Mouse (Mus musculus) forebrain, embryonic 14.5 days (tissue): ENCODE measurements around the gene Upk1a. TPM values are rescaled to one million over a fixed set of nuclear protein-coding genes. Genes with fewer than 3 reads are reported as not detected.

ENCODE experiments used
- ATAC-seq: fragments of 200-750 bp; cut with Nextera tagmentation; 2 replicates; pipeline ENCODE4 v1.8.0; 2017; ENCODE audit warnings: mild to moderate bottlenecking, moderate library complexity
- DNase-seq: peaks from one replicate; pipeline ENCODE4 v3.0.0-alpha.2; 2015; ENCODE audit warnings: low spot score
- H3K27ac ChIP-seq: fragments of 300-500 bp; sonication (generic); 2 replicates; pipeline ENCODE4 v1.5.1; 2014; ENCODE audit warnings: low read depth, mild to moderate bottlenecking, control low read depth, low read length, moderate library complexity
- H3K27me3 ChIP-seq: fragments of 300-500 bp; sonication (generic); replicated peaks from 2 replicates; pipeline ENCODE4 v1.6.1; 2014; ENCODE audit warnings: low read length, control low read depth, mixed read lengths; ENCODE audit not compliant: control insufficient read depth, insufficient read depth
- H3K36me3 ChIP-seq: fragments of 300-500 bp; sonication (generic); 2 replicates; pipeline ENCODE4 v1.6.1; 2014; ENCODE audit warnings: low read length, control low read depth; ENCODE audit not compliant: control insufficient read depth, insufficient read depth
- H3K4me1 ChIP-seq: fragments of 300-500 bp; sonication (generic); 2 replicates; pipeline ENCODE4 v1.6.1; 2014; ENCODE audit warnings: antibody characterized with exemption, low read length, control low read depth; ENCODE audit not compliant: control insufficient read depth, insufficient read depth
- H3K4me2 ChIP-seq: fragments of 300-500 bp; sonication (generic); 2 replicates; pipeline ENCODE4 v1.6.1; 2014; ENCODE audit warnings: mild to moderate bottlenecking, control low read depth, low read length
- H3K4me3 ChIP-seq: fragments of 300-500 bp; sonication (generic); 2 replicates; pipeline ENCODE4 v1.5.1; 2014; ENCODE audit warnings: low read depth, low read length, control low read depth
- H3K9ac ChIP-seq: fragments of 300-500 bp; sonication (generic); 2 replicates; pipeline ENCODE4 v1.6.1; 2014; ENCODE audit warnings: mild to moderate bottlenecking, low read length, control low read depth, moderate library complexity
- H3K9me3 ChIP-seq: fragments of 300-500 bp; sonication (generic); replicated peaks from 2 replicates; pipeline ENCODE4 v1.6.1; 2016; ENCODE audit warnings: low read length, control low read depth, mixed read lengths; ENCODE audit not compliant: control insufficient read depth
- WGBS: fragments of 180-500 bp; shearing (Covaris S2); extraction: QIAGEN DNeasy Blood & Tissue Kit; methylation state at CpG from one replicate; pipeline ENCODE4 v1.1.7; 2014; 5-methylcytosine and 5-hydroxymethylcytosine counted together
- polyA plus RNA-seq: library from polyadenylated mRNA; unstranded; fragments of >200 nt; fragmentation: Nextera tagmentation; extraction: Ambion mirVana; gene quantifications from 2 replicates; pipeline ENCODE4 v1.2.1, GENCODE M21; 2014

Gene Upk1a
- polyA plus RNA-seq, 1 experiment from 2014 or later: 0.20 TPM

GRCm38 (mm10) chr7:30626647-30627046 is 14.0 kb upstream of the Upk1a start:
- H3K4me1 ChIP-seq: peaks cover 5% of the 10 kb centered on the region
- H3K4me2 ChIP-seq: no peak overlapping the region
- DNase-seq: no peak
- peaks cover 7% of the 10 kb centered on the region; the same call in 1 of the 2 replicates for H3K27me3 ChIP-seq
- H3K36me3 ChIP-seq: peaks cover 27% of the 10 kb centered on the region
- no peak overlapping the region for H3K27ac ChIP-seq
- no peaks in the 10 kb centered on the region for H3K9me3 ChIP-seq
- no peak overlapping the region for H3K9ac ChIP-seq
- peak; percentile 3; the same call in 1 of the 2 replicates for ATAC-seq
- 77% methylated on average over 5 of the region's 5 CpGs for WGBS
- H3K4me3 ChIP-seq: no peak overlapping the region

GRCm38 (mm10) chr7:30625530-30626384 is 13.1 kb upstream of the Upk1a start, which contains the start of gene Cox6b1:
Gene Cox6b1, minus strand, starts transcription at chr7:30626151.
- Histone ChIP-seq H3K27me3 (peaks cover 4% of the 10 kb centered on the region; the same call in 1 of the 2 replicates), H3K36me3 (peaks cover 33% of the 10 kb centered on the region), H3K4me2 (peak within 1 kb of the TSS; percentile 92), H3K27ac (no peak within 1 kb of the TSS), H3K4me1 (peaks cover 5% of the 10 kb centered on the region), H3K9me3 (no peaks in the 10 kb centered on the region), H3K9ac (peak within 1 kb of the TSS; percentile 75), H3K4me3 (peak within 1 kb of the TSS; percentile 56)
- 2% methylated on average over 44 of the region's 44 CpGs for WGBS
- ATAC-seq: peak; percentile 96
- peak; percentile 96 for DNase-seq

GRCm38 (mm10) chr7:30619202-30619601 is 6.6 kb upstream of the Upk1a start:
- Histone ChIP-seq H3K27me3 (no peaks in the 10 kb centered on the region), H3K9ac (no peak overlapping the region), H3K4me1 (no peaks in the 10 kb centered on the region), H3K27ac (no peak overlapping the region), H3K36me3 (peaks cover 74% of the 10 kb centered on the region), H3K4me2 (no peak overlapping the region), H3K9me3 (no peaks in the 10 kb centered on the region), H3K4me3 (no peak overlapping the region)
- no peak for DNase-seq
- no peak for ATAC-seq
- WGBS: 84% methylated on average over 3 of the region's 3 CpGs

GRCm38 (mm10) chr7:30618658-30619057 is 6.0 kb upstream of the Upk1a start:
- H3K4me2 ChIP-seq: no peak overlapping the region
- H3K4me1 ChIP-seq: no peaks in the 10 kb centered on the region
- no peak overlapping the region for H3K9ac ChIP-seq
- ATAC-seq: no peak
- no peaks in the 10 kb centered on the region for H3K27me3 ChIP-seq
- peaks cover 70% of the 10 kb centered on the region for H3K36me3 ChIP-seq
- no peaks in the 10 kb centered on the region for H3K9me3 ChIP-seq
- H3K4me3 ChIP-seq: no peak overlapping the region
- WGBS: 96% methylated on average over 9 of the region's 9 CpGs
- no peak overlapping the region for H3K27ac ChIP-seq
- DNase-seq: no peak

DNA sequence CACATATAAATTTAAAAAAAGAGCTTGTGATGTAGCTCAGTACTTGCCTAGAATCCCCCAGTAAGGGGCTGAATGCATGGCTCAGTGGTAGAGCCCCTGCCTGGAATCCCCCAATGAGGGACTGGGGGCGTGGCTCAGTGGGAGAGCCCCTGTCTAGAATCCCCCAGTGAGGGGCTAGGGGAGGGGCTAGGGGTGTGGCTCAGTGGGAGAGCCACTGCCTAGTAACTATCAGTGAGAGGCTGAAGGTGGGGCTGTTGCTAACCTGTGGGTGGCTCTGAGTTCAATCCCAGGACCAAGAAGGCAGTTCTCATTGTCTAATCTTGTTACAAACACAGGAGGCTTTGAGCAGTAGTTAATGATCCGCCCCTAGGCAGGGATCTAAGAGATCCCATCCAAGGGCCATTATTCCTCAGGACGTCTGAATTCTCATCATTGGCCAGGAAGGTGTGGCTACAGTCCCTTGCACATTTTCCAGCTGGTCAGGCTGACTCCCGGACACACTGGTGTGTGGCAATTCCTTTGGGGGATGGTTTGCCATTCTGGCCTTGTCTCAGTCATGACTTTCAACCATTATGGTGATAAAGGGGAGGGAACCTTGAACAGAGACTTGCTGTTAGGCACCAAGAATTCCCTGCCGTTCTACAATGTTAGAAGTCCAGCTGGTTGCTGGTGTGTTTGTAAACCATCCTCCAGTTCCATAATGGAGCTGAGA is 2.6 kb upstream of the Upk1a start:
- no peak overlapping the region for H3K4me3 ChIP-seq
- DNase-seq (no peak), ATAC-seq (0 out of 2 replicates have a peak, but pooled peaks have one; percentile 20)
- H3K27me3 ChIP-seq: no peaks in the 10 kb centered on the region
- WGBS: 55% methylated on average over 5 of the region's 5 CpGs
- H3K36me3 ChIP-seq: peaks cover 44% of the 10 kb centered on the region
- no peak overlapping the region for H3K4me2 ChIP-seq
- H3K4me1 ChIP-seq: no peaks in the 10 kb centered on the region
- no peak overlapping the region for H3K9ac ChIP-seq
- H3K27ac ChIP-seq: no peak overlapping the region
- H3K9me3 ChIP-seq: no peaks in the 10 kb centered on the region

- Histone ChIP-seq H3K27ac (no peak overlapping the region), H3K4me1 (no peaks in the 10 kb centered on the region), H3K4me2 (no peak overlapping the region), H3K9me3 (no peaks in the 10 kb centered on the region), H3K36me3 (peaks cover 42% of the 10 kb centered on the region), H3K9ac (no peak overlapping the region), H3K4me3 (no peak overlapping the region), H3K27me3 (no peaks in the 10 kb centered on the region)
- ATAC-seq: no peak
- DNase-seq: no peak
- 73% methylated on average over 2 of the region's 2 CpGs for WGBS
Measured at GRCm38 (mm10) chr7:30614454-30614853, 1.8 kb upstream of the Upk1a start.

DNA sequence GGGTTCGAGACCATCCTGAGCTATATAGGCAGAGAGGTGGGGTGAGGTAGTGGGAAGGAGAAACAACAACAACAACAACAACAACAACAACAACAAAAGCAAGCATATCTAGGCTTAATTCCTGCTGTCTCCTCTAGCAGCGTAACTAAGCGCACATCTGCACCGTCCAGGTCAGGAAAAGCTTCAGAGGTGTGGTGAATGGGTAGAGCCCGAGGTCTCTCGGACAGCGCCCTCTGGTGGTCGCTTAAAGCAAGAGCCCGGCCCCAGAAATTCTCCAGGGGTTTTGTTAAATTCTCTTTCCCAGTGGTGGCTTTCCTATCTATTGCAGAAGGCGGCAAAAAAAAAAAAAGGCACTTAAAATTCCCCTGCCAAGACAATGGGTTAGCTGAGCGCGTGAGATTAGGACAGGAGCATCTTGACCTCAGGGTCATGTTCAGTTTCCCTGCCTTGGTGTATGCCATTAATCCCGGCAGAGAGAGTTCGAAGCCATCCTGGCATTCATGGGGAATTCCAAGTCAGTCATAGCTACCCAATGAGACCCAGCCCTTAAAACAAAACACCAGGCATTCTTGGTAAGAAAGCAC is 974 bp upstream of the Upk1a start:
- Histone ChIP-seq H3K4me3 (no peak overlapping the region), H3K27me3 (no peaks in the 10 kb centered on the region), H3K4me1 (no peaks in the 10 kb centered on the region), H3K9me3 (no peaks in the 10 kb centered on the region), H3K27ac (no peak overlapping the region), H3K36me3 (peaks cover 33% of the 10 kb centered on the region), H3K9ac (no peak overlapping the region), H3K4me2 (no peak overlapping the region)
- DNase-seq (peak; percentile 65), ATAC-seq (peak; percentile 46; the same call in 1 of the 2 replicates)
- WGBS: 23% methylated on average over 14 of the region's 14 CpGs

DNA sequence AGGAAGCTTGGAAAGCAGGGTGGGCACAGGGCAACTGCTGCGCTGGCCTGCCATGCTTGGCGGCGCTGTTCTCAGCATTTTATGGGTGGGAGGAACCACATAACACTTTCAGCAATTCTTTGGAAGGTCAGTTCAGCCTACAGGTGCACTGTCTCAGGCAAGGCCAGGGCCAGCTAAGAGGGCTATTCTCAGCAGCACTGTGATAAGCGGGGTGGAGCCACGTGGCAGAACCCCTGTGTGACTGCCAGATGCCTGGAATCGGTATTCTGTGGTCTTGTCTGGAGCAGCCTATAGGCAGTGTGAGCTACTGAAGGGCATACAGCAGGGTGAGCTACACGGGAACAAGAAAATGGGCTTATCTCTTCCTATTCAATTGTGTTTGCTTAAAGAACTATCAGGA is 2.6 kb downstream of the Upk1a start:
- H3K27me3 ChIP-seq: no peaks in the 10 kb centered on the region
- H3K4me3 ChIP-seq: no peak overlapping the region
- H3K9me3 ChIP-seq: no peaks in the 10 kb centered on the region
- 63% methylated on average over 7 of the region's 7 CpGs for WGBS
- no peak overlapping the region; the same call in 1 of the 2 replicates for H3K9ac ChIP-seq
- H3K27ac ChIP-seq: no peak overlapping the region
- 0 out of 2 replicates have a peak, but pooled peaks cover under 1% of the 10 kb centered on the region for H3K36me3 ChIP-seq
- DNase-seq (no peak), ATAC-seq (no peak)
- no peak overlapping the region for H3K4me2 ChIP-seq
- no peaks in the 10 kb centered on the region for H3K4me1 ChIP-seq
